Mouse (Mus musculus) lung, adult 2 months (tissue): ENCODE data around the gene Sumo3. TPM values are rescaled to one million over a fixed set of nuclear protein-coding genes. Genes with fewer than 3 reads are reported as not detected.
A peak's percentile ranks its signal among the peaks of the same experiment; 100 is the strongest.

ENCODE experiments used
- DNase-seq: peaks from one replicate; pipeline ENCODE4 v3.0.0; 2022
- H3K4me1 ChIP-seq: fragments of 200-500 bp; 2 replicates; pipeline ENCODE4 v1.6.1; 2011; ENCODE audit warnings: low read length; ENCODE audit not compliant: control insufficient read depth, insufficient read depth
- H3K4me3 ChIP-seq: fragments of 200-500 bp; replicated peaks from 2 replicates; pipeline ENCODE3; 2011; ENCODE audit warnings: low read depth, mild to moderate bottlenecking, control low read depth, low read length; ENCODE audit errors: extremely low read depth
- CTCF ChIP-seq: fragments of 200-500 bp; IDR thresholded peaks from 2 replicates; pipeline ENCODE4 v1.5.1; 2011; ENCODE audit warnings: mild to moderate bottlenecking, low read length, control low read depth; ENCODE audit not compliant: insufficient read depth
- POLR2A ChIP-seq: fragments of 200-500 bp; IDR thresholded peaks from 2 replicates; pipeline ENCODE4 v1.6.1; 2011; ENCODE audit warnings: low read depth, mild to moderate bottlenecking, control low read depth, low read length, borderline replicate concordance; ENCODE audit errors: extremely low read depth
- WGBS: fragments of 180-500 bp; shearing (Covaris S2); methylation state at CpG from one replicate; pipeline ENCODE4 v1.1.7; 2018; 5-methylcytosine and 5-hydroxymethylcytosine counted together
- polyA plus RNA-seq: library from polyadenylated mRNA; depleted of rRNA; stranded (reverse); fragments of >200 nt; gene quantifications from 2 replicates; pipeline ENCODE4 v1.2.3, GENCODE M21; 2012; rRNA removed

Sumo3 gene
- polyA plus RNA-seq: 201 and 261 TPM in 2 replicates

GRCm38 (mm10) chr10:77605908-77606826, at the start of gene Sumo3, which contains the start of gene Gm49325:
Sumo3 (plus strand) TSS chr10:77606097.
Gm49325 (plus strand) TSS chr10:77606197.
- Histone ChIP-seq H3K4me3 (peak within 1 kb of the TSS; percentile 88), H3K4me1 (peaks cover 4% of the 10 kb centered on the region)
- DNase-seq: peak; percentile 99
- TF ChIP-seq POLR2A: peak; percentile 92; the same call in 1 of the 2 replicates
- no peak for TF ChIP-seq CTCF
- WGBS: 2% methylated on average over 118 of the region's 119 CpGs

GRCm38 (mm10) chr10:77556631-77557030, 49.3 kb upstream of the Sumo3 start:
- no peaks in the 10 kb centered on the region for H3K4me1 ChIP-seq
- DNase-seq: no peak
- TF ChIP-seq CTCF (no peak), POLR2A (no peak)
- 83% methylated on average over 7 of the region's 7 CpGs for WGBS
- H3K4me3 ChIP-seq: no peak overlapping the region

- Histone ChIP-seq H3K4me3 (no peak overlapping the region), H3K4me1 (no peaks in the 10 kb centered on the region)
- no peak for DNase-seq
- 88% methylated on average over 4 of the region's 4 CpGs for WGBS
- no peak for TF ChIP-seq POLR2A
- peak; percentile 30; the same call in 1 of the 2 replicates for TF ChIP-seq CTCF
Observed at GRCm38 (mm10) chr10:77557641-77558040, 48.3 kb upstream of the Sumo3 start.

- Histone ChIP-seq H3K4me1 (no peaks in the 10 kb centered on the region), H3K4me3 (no peak overlapping the region)
- DNase-seq: no peak
- 84% methylated on average over 11 of the region's 11 CpGs for WGBS
- TF ChIP-seq CTCF (no peak), POLR2A (no peak)
Observed at GRCm38 (mm10) chr10:77560090-77560489, 45.8 kb upstream of the Sumo3 start.

GRCm38 (mm10) chr10:77560830-77561229, 45.1 kb upstream of the Sumo3 start:
- Histone ChIP-seq H3K4me3 (no peak overlapping the region), H3K4me1 (no peaks in the 10 kb centered on the region)
- no peak for TF ChIP-seq CTCF
- no peak for TF ChIP-seq POLR2A
- 73% methylated on average over 9 of the region's 9 CpGs for WGBS
- DNase-seq: no peak

- TF ChIP-seq POLR2A: no peak
- TF ChIP-seq CTCF: no peak
- Histone ChIP-seq H3K4me1 (no peaks in the 10 kb centered on the region), H3K4me3 (no peak overlapping the region)
- WGBS: 53% methylated on average over 2 of the region's 2 CpGs
- DNase-seq: no peak
Observed at GRCm38 (mm10) chr10:77561508-77561907, 44.4 kb upstream of the Sumo3 start.

- TF ChIP-seq CTCF (no peak), POLR2A (no peak)
- Histone ChIP-seq H3K4me3 (no peak overlapping the region), H3K4me1 (no peaks in the 10 kb centered on the region)
- no peak for DNase-seq
- WGBS: 68% methylated on average over 8 of the region's 8 CpGs
Observed at GRCm38 (mm10) chr10:77565005-77565404, 40.9 kb upstream of the Sumo3 start.

GRCm38 (mm10) chr10:77566651-77567050, 39.2 kb upstream of the Sumo3 start:
- DNase-seq: peak; percentile 86
- 20% methylated on average over 8 of the region's 8 CpGs for WGBS
- H3K4me3 ChIP-seq: no peak overlapping the region
- H3K4me1 ChIP-seq: no peaks in the 10 kb centered on the region
- TF ChIP-seq CTCF (peak; percentile 87), POLR2A (no peak)

GRCm38 (mm10) chr10:77569481-77569880, 36.4 kb upstream of the Sumo3 start:
- TF ChIP-seq POLR2A (no peak), CTCF (no peak)
- Histone ChIP-seq H3K4me1 (no peaks in the 10 kb centered on the region), H3K4me3 (no peak overlapping the region)
- no peak for DNase-seq
- WGBS: 46% methylated on average over 7 of the region's 7 CpGs
